Mouse (Mus musculus) kidney, embryonic 15.5 days (tissue): ENCODE measurements around the gene Nupl1. TPM values are rescaled to one million over a fixed set of nuclear protein-coding genes. Genes with fewer than 3 reads are reported as not detected.

Source experiments
- ATAC-seq: fragments of 200-750 bp; cut with Nextera tagmentation; replicated peaks from 2 replicates; pipeline ENCODE4 v1.8.0; 2017; ENCODE audit warnings: moderate TSS enrichment; ENCODE audit not compliant: low FRiP score
- H3K27ac ChIP-seq: fragments of 300-500 bp; sonication (generic); 2 replicates; pipeline ENCODE4 v1.5.1; 2015; ENCODE audit warnings: mild to moderate bottlenecking, inconsistent platforms
- H3K27me3 ChIP-seq: fragments of 300-500 bp; sonication (generic); 2 replicates; pipeline ENCODE4 v1.6.1; 2015; ENCODE audit warnings: inconsistent platforms
- H3K36me3 ChIP-seq: fragments of 300-500 bp; sonication (generic); 2 replicates; pipeline ENCODE4 v1.6.1; 2015; ENCODE audit warnings: inconsistent platforms
- H3K4me1 ChIP-seq: fragments of 300-500 bp; sonication (generic); 2 replicates; pipeline ENCODE4 v1.6.1; 2015; ENCODE audit warnings: inconsistent platforms
- H3K4me2 ChIP-seq: fragments of 300-500 bp; sonication (generic); 2 replicates; pipeline ENCODE4 v1.6.1; 2015; ENCODE audit warnings: moderate library complexity, mild to moderate bottlenecking, inconsistent platforms
- H3K4me3 ChIP-seq: fragments of 300-500 bp; sonication (generic); replicated peaks from 2 replicates; pipeline ENCODE4 v1.5.1; 2015; ENCODE audit warnings: mild to moderate bottlenecking, inconsistent platforms
- H3K9ac ChIP-seq: fragments of 300-500 bp; sonication (generic); 2 replicates; pipeline ENCODE4 v1.6.1; 2015; ENCODE audit warnings: mild to moderate bottlenecking, inconsistent platforms
- H3K9me3 ChIP-seq: fragments of 300-500 bp; sonication (generic); replicated peaks from 2 replicates; pipeline ENCODE4 v1.6.1; 2016; ENCODE audit warnings: inconsistent platforms
- WGBS: fragments of 180-500 bp; shearing (Covaris S2); methylation state at CpG from one replicate; pipeline ENCODE4 v1.1.7; 2015; ENCODE audit warnings: mixed read lengths; 5-methylcytosine and 5-hydroxymethylcytosine counted together
- polyA plus RNA-seq: library from polyadenylated mRNA; unstranded; fragments of >200 nt; fragmentation: Nextera tagmentation; extraction: Ambion mirVana; gene quantifications from 2 replicates; pipeline ENCODE4 v1.2.1, GENCODE M21; 2015

Nupl1 gene
- polyA plus RNA-seq, 1 experiment from 2014 or later, result not detected

DNA sequence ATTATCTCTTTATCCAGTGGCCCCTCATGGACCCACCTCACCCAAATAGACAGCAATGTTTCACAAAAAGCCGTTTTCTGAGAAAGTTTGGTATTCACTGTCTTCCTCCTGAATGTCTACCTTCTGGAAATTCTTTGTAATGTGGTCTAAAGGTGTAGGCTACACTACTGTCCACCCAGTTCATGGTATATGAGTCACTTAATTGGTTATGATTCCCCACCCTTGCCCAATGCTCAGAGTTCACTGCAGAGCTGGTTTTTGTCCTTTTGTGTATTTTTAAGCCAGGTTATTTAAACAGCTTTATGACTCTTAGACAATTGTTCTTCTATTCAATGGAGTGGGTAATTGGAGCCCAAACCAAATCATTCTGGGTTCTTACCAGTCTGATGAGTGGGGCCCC is 35.1 kb downstream of the Nupl1 start:
- no peak for ATAC-seq
- H3K4me1 ChIP-seq, result no peaks in the 10 kb centered on the region
- no peak overlapping the region for H3K4me2 ChIP-seq
- peaks cover 33% of the 10 kb centered on the region for H3K36me3 ChIP-seq
- no peaks in the 10 kb centered on the region for H3K27me3 ChIP-seq
- H3K9ac ChIP-seq, result no peak overlapping the region
- no peaks in the 10 kb centered on the region for H3K9me3 ChIP-seq
- no peak overlapping the region for H3K27ac ChIP-seq
- 82% methylated on average over 1 of the region's 1 CpGs for WGBS
- H3K4me3 ChIP-seq, result no peak overlapping the region

DNA sequence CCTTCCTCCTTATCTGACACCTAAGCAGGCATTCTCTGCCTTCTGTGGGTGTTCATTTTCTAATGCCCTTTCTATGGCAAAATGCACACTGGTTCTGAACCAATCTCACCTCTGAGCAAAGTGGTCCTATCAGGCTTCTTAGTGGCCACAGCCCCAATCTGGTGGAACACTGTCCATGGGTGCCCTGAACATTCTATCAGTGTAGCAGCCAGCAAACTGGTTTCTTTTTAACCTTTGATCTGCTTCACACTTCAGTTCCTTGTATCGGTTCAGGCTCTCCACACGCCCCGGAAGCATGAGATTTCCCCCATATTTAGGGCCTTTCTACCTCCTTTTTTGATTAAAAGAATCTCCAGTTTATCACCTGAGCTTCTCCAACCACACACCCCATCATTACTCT is 36.2 kb downstream of the Nupl1 start:
- H3K9me3 ChIP-seq, result no peaks in the 10 kb centered on the region
- H3K4me2 ChIP-seq, result no peak overlapping the region
- no peak for ATAC-seq
- no peaks in the 10 kb centered on the region for H3K27me3 ChIP-seq
- WGBS, result 92% methylated on average over 3 of the region's 3 CpGs
- H3K4me1 ChIP-seq, result no peaks in the 10 kb centered on the region
- H3K9ac ChIP-seq, result no peak overlapping the region
- H3K36me3 ChIP-seq, result peaks cover 26% of the 10 kb centered on the region
- no peak overlapping the region for H3K4me3 ChIP-seq
- no peak overlapping the region for H3K27ac ChIP-seq

DNA sequence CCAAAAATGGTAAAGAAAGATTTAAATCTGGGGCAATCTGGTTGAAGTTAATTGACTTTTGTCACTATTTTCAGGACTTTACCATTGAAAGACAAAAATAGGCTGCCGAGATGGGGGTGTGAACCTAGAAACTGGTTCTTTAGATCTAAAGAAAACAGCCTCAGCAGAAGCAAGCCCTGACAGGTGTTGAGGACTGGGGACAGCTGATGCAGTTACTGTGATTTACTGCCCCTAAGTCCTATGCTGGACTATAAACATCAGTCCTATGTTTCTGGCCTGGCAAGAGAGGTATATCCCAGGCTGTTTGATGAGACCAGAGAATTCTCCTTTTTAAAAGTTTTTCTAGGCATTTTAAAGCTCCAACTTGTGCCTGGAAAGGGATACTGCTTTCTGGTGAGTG is 37.2 kb downstream of the Nupl1 start:
- no peak overlapping the region for H3K27ac ChIP-seq
- H3K36me3 ChIP-seq, result peaks cover 18% of the 10 kb centered on the region
- no peaks in the 10 kb centered on the region for H3K27me3 ChIP-seq
- no peaks in the 10 kb centered on the region for H3K9me3 ChIP-seq
- H3K4me2 ChIP-seq, result no peak overlapping the region
- WGBS, result 37% methylated on average over 1 of the region's 1 CpGs
- H3K4me1 ChIP-seq, result no peaks in the 10 kb centered on the region
- ATAC-seq, result no peak
- H3K4me3 ChIP-seq, result no peak overlapping the region
- H3K9ac ChIP-seq, result no peak overlapping the region

DNA sequence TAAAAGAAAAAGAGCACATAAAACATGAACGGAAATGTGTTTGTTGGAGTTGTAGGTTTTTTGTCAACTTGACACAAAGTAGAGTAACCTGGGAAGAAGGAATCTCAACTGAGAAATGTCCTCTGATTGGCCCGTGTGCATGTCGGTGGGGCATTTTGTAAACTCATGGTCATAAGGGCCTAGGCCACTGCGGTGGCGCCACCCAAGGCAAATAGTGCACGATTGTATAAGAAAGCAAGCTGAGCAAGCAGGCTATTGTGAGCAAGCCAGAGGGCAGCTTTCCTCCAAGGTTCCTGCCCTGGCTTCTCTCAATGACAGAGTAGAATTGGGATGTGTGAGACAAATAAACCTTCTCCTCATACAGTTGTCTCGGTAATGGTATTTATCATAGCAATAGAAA is 42.1 kb downstream of the Nupl1 start:
- no peak overlapping the region for H3K4me2 ChIP-seq
- H3K27me3 ChIP-seq, result no peaks in the 10 kb centered on the region
- H3K4me3 ChIP-seq, result no peak overlapping the region
- ATAC-seq, result no peak
- WGBS, result 96% methylated on average over 7 of the region's 7 CpGs
- no peaks in the 10 kb centered on the region for H3K36me3 ChIP-seq
- H3K4me1 ChIP-seq, result no peaks in the 10 kb centered on the region
- no peaks in the 10 kb centered on the region for H3K9me3 ChIP-seq
- H3K9ac ChIP-seq, result no peak overlapping the region
- no peak overlapping the region for H3K27ac ChIP-seq

DNA sequence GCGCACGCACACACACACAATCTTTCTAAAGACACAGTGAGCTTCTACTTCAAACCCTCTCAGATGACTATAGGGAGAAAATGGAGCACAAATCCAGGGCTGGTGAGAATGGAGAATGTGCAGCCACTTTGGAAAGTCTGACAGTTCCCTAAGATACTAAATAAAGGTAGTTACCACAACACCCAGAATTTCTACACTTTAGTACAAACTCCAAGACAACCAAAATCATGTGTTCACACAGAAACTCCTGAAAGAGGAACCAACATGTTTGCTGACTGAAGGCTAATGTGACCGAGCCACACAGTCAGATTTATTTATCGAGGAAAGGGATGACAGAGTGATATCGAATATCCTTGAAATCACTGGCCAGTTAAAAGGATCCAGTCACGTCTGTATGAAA is 46.2 kb downstream of the Nupl1 start:
- Histone ChIP-seq H3K9ac (no peak overlapping the region), H3K9me3 (no peaks in the 10 kb centered on the region), H3K36me3 (no peaks in the 10 kb centered on the region), H3K4me2 (no peak overlapping the region), H3K4me1 (no peaks in the 10 kb centered on the region), H3K27me3 (no peaks in the 10 kb centered on the region), H3K27ac (no peak overlapping the region), H3K4me3 (no peak overlapping the region)
- no peak for ATAC-seq
- WGBS, result 74% methylated on average over 6 of the region's 6 CpGs

DNA sequence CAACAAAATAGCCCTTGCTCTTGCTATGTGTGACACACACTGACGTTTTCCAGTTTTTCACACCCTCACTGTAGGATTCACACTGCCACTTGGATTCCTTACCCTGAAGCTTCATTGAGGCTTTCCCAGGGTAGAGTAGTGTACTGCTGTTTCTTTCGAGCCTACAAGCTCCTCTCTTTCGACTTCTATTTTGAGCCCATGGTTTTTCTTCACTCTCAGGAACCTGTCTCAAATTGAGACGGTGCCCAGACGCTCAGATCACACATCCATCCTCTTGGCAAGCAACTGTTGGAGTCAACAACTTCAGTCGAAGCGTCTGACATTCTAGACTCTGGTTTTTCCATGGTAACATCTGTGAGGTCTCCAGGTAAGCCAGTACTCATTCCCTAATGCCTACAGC is 54.3 kb downstream of the Nupl1 start, which contains the start of gene Atp8a2:
Gene Atp8a2, minus strand, starts transcription at position 296 of the 400 bp plus-strand sequence.
- H3K9ac ChIP-seq, result no peak within 1 kb of the TSS
- H3K9me3 ChIP-seq, result no peaks in the 10 kb centered on the region
- 73% methylated on average over 7 of the region's 7 CpGs for WGBS
- H3K4me3 ChIP-seq, result no peak within 1 kb of the TSS
- no peak for ATAC-seq
- no peak within 1 kb of the TSS for H3K27ac ChIP-seq
- H3K36me3 ChIP-seq, result no peaks in the 10 kb centered on the region
- no peaks in the 10 kb centered on the region for H3K4me1 ChIP-seq
- no peak within 1 kb of the TSS for H3K4me2 ChIP-seq
- no peaks in the 10 kb centered on the region for H3K27me3 ChIP-seq

DNA sequence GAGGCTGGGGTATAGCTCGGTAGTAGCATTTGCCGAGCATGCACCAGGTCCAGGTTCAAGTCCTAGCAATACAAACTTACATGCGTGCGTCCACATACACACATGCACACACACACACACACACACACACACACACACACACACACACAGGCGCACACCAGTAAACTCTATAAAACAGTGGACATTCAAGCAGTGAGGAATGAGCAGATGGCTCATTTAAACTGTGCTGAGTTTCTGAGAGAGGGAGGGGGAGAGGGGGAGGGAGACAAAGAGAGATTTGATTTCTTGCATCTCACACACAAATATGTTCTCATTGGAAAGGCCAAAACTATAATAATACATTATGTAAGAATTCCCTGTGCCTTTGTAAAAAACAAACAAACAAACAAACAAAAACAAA is 55.2 kb downstream of the Nupl1 start:
- no peak overlapping the region for H3K27ac ChIP-seq
- H3K4me3 ChIP-seq, result no peak overlapping the region
- no peak overlapping the region for H3K4me2 ChIP-seq
- ATAC-seq, result no peak
- H3K4me1 ChIP-seq, result no peaks in the 10 kb centered on the region
- no peak overlapping the region for H3K9ac ChIP-seq
- no peaks in the 10 kb centered on the region for H3K9me3 ChIP-seq
- 78% methylated on average over 5 of the region's 5 CpGs for WGBS
- no peaks in the 10 kb centered on the region for H3K36me3 ChIP-seq
- H3K27me3 ChIP-seq, result no peaks in the 10 kb centered on the region

DNA sequence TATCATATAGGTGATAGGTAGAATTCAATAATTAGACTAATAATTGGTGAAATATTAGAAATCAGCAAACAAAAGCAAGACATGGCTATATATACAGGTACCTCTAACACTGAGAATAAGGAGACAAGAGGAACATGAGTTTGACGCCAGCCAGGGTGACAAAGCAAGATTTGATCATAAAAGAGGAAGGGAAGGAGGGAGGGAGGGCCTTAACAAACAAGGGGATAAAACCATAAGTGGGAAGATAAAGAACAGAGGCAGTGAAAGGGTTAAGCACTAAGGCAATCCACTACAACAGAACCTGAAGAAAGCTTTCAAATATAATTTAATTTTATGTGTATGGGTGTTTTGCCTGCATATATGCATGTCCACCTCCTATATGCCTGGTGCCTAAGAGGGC is 56.6 kb downstream of the Nupl1 start:
- H3K4me1 ChIP-seq, result no peaks in the 10 kb centered on the region
- WGBS, result 81% methylated on average over 1 of the region's 1 CpGs
- H3K27ac ChIP-seq, result no peak overlapping the region
- no peak overlapping the region for H3K4me3 ChIP-seq
- H3K9me3 ChIP-seq, result no peaks in the 10 kb centered on the region
- no peak overlapping the region for H3K9ac ChIP-seq
- H3K36me3 ChIP-seq, result no peaks in the 10 kb centered on the region
- ATAC-seq, result no peak
- H3K27me3 ChIP-seq, result no peaks in the 10 kb centered on the region
- H3K4me2 ChIP-seq, result no peak overlapping the region

DNA sequence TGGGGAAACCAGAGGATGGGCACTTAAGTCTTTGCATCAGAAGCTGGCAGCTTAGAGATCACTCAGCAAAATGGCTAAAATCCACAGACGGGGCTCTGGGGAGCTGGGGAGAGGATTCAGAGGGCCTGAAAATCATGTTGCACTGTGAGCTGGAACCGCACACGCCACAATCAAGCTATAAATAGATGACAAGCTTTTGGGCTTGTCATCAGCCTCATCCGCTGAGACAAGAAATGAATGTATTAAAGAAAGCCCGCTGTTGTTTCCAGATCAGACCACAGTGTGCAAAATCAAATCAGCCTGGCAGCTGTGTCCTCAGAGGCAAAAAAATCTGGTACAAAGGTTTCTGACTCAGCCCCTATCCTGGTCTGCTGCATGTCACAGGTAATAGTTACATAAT is 61.5 kb downstream of the Nupl1 start:
- no peak overlapping the region for H3K9ac ChIP-seq
- H3K27ac ChIP-seq, result no peak overlapping the region
- no peak for ATAC-seq
- no peaks in the 10 kb centered on the region for H3K4me1 ChIP-seq
- no peaks in the 10 kb centered on the region for H3K27me3 ChIP-seq
- H3K9me3 ChIP-seq, result no peaks in the 10 kb centered on the region
- H3K4me2 ChIP-seq, result no peak overlapping the region
- 84% methylated on average over 5 of the region's 5 CpGs for WGBS
- H3K4me3 ChIP-seq, result no peak overlapping the region
- no peaks in the 10 kb centered on the region for H3K36me3 ChIP-seq

DNA sequence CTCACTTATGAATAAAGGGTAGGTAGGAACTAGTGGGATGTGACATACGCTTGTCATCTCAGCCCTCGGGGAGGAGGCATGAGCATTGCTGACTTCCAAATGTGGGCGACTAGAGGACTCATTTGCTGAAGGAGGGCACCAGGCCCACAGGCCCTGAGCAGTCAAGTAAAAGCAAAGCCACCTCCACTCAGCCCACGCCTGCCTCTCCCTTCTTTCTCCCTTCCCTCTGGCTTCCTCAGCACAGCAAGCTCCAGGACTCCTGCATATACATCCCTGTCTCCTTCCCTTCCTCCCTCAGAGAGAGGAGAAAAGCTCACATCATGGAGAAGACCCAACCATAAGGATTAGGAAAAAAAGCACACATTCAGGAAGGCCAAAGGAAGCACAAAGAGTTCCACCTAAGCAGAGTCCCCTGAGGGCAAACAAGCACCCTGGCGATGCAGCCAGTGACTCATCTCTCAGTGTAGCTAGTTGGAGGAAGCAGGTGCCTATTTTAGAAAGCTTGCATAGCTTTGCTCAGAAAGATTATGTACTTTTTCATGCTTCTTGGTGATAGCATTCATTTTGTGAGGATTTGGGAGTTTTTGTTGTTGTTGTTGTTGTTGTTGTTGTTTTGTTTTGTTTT is 62.9 kb downstream of the Nupl1 start:
- Histone ChIP-seq H3K27me3 (no peaks in the 10 kb centered on the region), H3K27ac (no peak overlapping the region), H3K36me3 (no peaks in the 10 kb centered on the region), H3K9ac (no peak overlapping the region), H3K4me1 (no peaks in the 10 kb centered on the region), H3K4me2 (no peak overlapping the region), H3K9me3 (no peaks in the 10 kb centered on the region), H3K4me3 (no peak overlapping the region)
- WGBS, result 77% methylated on average over 5 of the region's 5 CpGs
- no peak for ATAC-seq

DNA sequence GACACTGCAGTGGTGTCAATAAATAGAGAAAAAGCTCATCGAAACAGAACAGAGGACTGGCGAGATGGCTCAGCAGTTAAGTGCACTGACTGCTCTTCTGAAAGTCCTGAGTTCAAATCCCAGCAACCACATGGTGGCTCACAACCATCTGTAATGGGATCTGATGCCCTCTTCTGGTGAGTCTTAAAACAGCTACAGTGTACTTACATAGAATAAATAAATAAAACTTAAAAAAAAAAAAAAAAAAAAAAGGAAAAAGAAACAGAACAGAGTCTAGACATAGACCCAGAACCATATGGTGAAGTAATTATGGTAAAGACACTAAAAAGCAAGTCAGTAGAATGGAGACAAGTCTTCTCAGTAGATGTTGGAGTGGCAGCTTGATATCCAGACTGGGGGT is 69.9 kb downstream of the Nupl1 start:
- ATAC-seq, result no peak
- no peak overlapping the region for H3K9ac ChIP-seq
- WGBS, result 92% methylated on average over 2 of the region's 2 CpGs
- no peaks in the 10 kb centered on the region for H3K36me3 ChIP-seq
- no peaks in the 10 kb centered on the region for H3K9me3 ChIP-seq
- no peak overlapping the region for H3K27ac ChIP-seq
- no peak overlapping the region for H3K4me2 ChIP-seq
- peaks cover 33% of the 10 kb centered on the region for H3K27me3 ChIP-seq
- H3K4me1 ChIP-seq, result peaks cover 13% of the 10 kb centered on the region
- H3K4me3 ChIP-seq, result no peak overlapping the region

- Histone ChIP-seq H3K27ac (no peak overlapping the region), H3K4me2 (peak overlapping the region; percentile 99; the same call in 1 of the 2 replicates), H3K9ac (no peak overlapping the region), H3K9me3 (no peaks in the 10 kb centered on the region), H3K36me3 (no peaks in the 10 kb centered on the region), H3K4me3 (no peak overlapping the region), H3K27me3 (peaks cover 52% of the 10 kb centered on the region), H3K4me1 (peaks cover 13% of the 10 kb centered on the region)
- WGBS, result 26% methylated on average over 2 of the region's 2 CpGs
- ATAC-seq, result no peak
Measured at GRCm38 (mm10) chr14:60178571-60178955, 72.7 kb downstream of the Nupl1 start.
